Mouse (Mus musculus): Measurements from ENCODE around the gene Ttc33. TPM values are rescaled to one million over a fixed set of nuclear protein-coding genes. Genes with fewer than 3 reads are reported as not detected.

Ttc33 gene
- polyA plus RNA-seq, 1 experiment from 2014 or later, result 35.4 TPM

DNA sequence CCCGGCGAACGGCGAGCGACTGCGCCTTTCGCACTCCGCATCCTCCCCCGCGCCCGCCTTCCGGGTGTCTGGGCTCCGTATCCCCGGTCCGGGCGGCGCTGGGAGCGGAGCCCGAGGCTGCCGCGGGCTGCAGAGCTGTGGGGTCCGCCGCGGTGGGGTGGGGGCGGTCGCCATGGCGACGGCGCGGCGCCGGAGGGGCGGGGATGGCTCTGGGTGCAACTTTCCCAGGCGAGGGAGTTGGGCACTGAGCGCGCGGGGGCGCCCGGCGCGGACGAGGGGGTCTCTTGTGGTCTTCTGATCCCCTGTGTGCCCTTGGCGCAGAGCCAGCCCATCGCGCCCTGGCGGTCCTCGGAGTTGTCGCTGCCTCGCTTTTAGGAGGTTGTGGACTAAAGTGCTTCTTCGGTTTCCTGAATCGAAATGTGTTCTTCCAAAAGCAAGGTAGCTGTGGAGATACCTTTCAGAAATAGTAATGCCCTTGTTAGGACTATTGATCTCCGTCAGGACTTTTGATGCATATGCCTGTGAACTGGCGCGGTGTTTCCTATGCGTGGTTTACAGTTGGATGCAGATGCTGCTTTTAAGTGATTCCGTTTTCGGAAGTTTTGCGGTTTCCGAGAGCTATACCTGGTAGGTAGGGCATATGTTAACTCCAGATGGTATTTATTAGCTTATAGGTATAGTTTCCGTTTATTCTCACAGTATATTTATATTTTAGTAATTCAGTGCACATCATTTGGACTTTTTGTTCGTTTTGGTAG is 41.1 kb upstream of the Ttc33 start:
- Histone ChIP-seq H3K9me3 (replicated peaks; ENCODE audit: control insufficient read depth, low read length) (no peaks in the 10 kb centered on the region), H3K27me3 (ENCODE audit: control insufficient read depth, insufficient read depth, low read length) (no peaks in the 10 kb centered on the region), H3K36me3 (ENCODE audit: control insufficient read depth, insufficient read depth, low read length) (no peaks in the 10 kb centered on the region), H3K4me2 (ENCODE audit: low read depth, low read length) (peak overlapping the region; percentile 77), H3K4me3 (replicated peaks; ENCODE audit: low read length) (peak overlapping the region; percentile 93), H3K4me1 (ENCODE audit: control insufficient read depth, insufficient read depth, low read length) (peaks cover 18% of the 10 kb centered on the region), H3K9ac (ENCODE audit: low read length) (peak overlapping the region; percentile 95), H3K27ac (ENCODE audit: low read length) (peak overlapping the region; percentile 87)
- under 1% methylated on average over 58 of the region's 61 CpGs for WGBS
- peak; percentile 84 for ATAC-seq (ENCODE audit: insufficient read depth, low FRiP score)

DNA sequence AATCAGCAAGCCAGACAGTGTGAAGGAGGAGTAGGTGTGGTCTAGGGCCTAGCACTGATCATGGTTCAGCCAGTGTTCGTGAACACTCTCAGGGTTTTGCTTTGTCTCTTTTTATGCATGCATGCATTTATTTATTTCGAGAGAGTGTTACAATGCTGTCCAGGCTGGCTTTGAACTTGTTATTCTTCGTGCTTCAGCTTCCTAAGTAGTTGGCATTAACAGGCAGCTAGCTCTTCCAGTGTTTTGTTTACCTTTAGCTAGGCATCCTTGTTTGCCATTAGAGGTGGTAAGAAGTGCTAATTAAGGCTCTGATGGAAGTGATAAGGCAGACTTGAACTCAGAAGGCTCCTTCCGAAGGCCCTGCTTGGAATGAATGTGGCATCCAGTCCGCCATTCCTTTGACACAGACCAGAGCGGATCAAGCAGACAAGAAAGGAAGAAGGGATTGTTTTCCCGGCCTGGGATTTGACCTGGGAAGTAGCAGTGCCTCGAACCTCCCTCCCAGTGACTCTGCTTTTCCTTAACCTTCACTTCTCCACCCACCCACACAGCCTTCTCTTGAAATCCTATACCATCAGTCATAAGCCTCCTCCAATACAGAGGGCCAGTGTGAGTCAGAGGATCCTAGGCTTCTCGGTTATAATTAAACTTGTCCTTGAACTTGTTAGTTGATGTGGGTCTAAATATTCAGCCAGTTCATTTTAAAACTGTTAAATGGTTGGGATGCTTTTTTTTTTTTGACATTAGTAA is 40.0 kb upstream of the Ttc33 start:
- H3K36me3 ChIP-seq (ENCODE audit: control insufficient read depth, insufficient read depth, low read length), result no peaks in the 10 kb centered on the region
- H3K4me1 ChIP-seq (ENCODE audit: control insufficient read depth, insufficient read depth, low read length), result peaks cover 21% of the 10 kb centered on the region
- peak overlapping the region; percentile 93; the same call in 1 of the 2 replicates for H3K4me3 ChIP-seq (replicated peaks; ENCODE audit: low read length)
- H3K27me3 ChIP-seq (ENCODE audit: control insufficient read depth, insufficient read depth, low read length), result no peaks in the 10 kb centered on the region
- H3K9me3 ChIP-seq (replicated peaks; ENCODE audit: control insufficient read depth, low read length), result no peaks in the 10 kb centered on the region
- ATAC-seq (ENCODE audit: insufficient read depth, low FRiP score), result no peak
- H3K27ac ChIP-seq (ENCODE audit: low read length), result no peak overlapping the region
- 38% methylated on average over 9 of the region's 9 CpGs for WGBS
- 0 out of 2 replicates have a peak overlapping the region, but pooled peaks have one; percentile 2 for H3K9ac ChIP-seq (ENCODE audit: low read length)
- peak overlapping the region; percentile 77 for H3K4me2 ChIP-seq (ENCODE audit: low read depth, low read length)

DNA sequence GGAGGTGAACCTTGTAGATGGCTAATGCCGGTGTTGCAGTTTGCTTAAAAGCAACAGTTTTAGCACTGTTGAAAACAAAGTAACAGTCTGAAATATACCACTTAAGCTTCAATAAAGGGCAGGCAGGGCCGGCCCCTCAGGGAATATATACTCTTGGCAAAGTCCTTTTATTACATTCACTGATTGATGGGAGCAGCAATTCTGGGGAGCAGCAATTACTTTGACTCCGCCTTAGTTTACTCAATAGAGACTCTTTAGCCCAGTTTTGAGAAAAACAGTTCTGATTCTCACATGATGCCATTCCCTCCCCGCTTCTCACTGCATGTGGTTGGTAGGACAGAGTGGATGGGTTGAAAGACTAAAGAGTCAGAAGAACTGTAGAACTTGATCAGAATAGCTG is 36.1 kb upstream of the Ttc33 start:
- no peaks in the 10 kb centered on the region for H3K27me3 ChIP-seq (ENCODE audit: control insufficient read depth, insufficient read depth, low read length)
- H3K36me3 ChIP-seq (ENCODE audit: control insufficient read depth, insufficient read depth, low read length), result no peaks in the 10 kb centered on the region
- WGBS, result 69% methylated on average over 4 of the region's 4 CpGs
- no peak for ATAC-seq (ENCODE audit: insufficient read depth, low FRiP score)
- H3K4me2 ChIP-seq (ENCODE audit: low read depth, low read length), result no peak overlapping the region
- H3K9ac ChIP-seq (ENCODE audit: low read length), result no peak overlapping the region
- no peak overlapping the region for H3K4me3 ChIP-seq (replicated peaks; ENCODE audit: low read length)
- H3K4me1 ChIP-seq (ENCODE audit: control insufficient read depth, insufficient read depth, low read length), result peaks cover 21% of the 10 kb centered on the region
- no peak overlapping the region for H3K27ac ChIP-seq (ENCODE audit: low read length)
- H3K9me3 ChIP-seq (replicated peaks; ENCODE audit: control insufficient read depth, low read length), result no peaks in the 10 kb centered on the region

DNA sequence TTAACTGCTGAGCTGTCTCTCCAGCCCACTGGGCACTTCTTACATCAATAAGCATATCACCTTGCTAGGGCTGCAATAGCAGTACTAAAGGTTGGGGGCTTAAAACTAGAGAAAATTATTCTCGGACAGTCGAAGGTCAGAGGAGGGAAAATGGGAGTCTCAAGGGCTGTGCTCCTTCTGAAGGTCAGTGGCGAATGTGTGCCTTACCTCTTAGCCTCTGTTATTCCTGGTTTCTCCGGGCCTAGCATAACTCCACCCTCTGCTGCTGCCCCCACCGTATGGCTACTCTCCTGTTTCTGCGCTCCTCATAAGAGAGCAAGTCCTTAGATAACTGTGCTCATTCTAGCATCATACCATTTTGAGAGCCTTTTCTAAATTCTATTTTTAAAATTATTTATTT is 33.2 kb upstream of the Ttc33 start:
- 93% methylated on average over 6 of the region's 6 CpGs for WGBS
- no peaks in the 10 kb centered on the region for H3K9me3 ChIP-seq (replicated peaks; ENCODE audit: control insufficient read depth, low read length)
- no peak overlapping the region for H3K9ac ChIP-seq (ENCODE audit: low read length)
- H3K27me3 ChIP-seq (ENCODE audit: control insufficient read depth, insufficient read depth, low read length), result no peaks in the 10 kb centered on the region
- H3K4me2 ChIP-seq (ENCODE audit: low read depth, low read length), result no peak overlapping the region
- H3K4me3 ChIP-seq (replicated peaks; ENCODE audit: low read length), result no peak overlapping the region
- peaks cover 9% of the 10 kb centered on the region for H3K4me1 ChIP-seq (ENCODE audit: control insufficient read depth, insufficient read depth, low read length)
- H3K27ac ChIP-seq (ENCODE audit: low read length), result no peak overlapping the region
- H3K36me3 ChIP-seq (ENCODE audit: control insufficient read depth, insufficient read depth, low read length), result no peaks in the 10 kb centered on the region
- no peak for ATAC-seq (ENCODE audit: insufficient read depth, low FRiP score)

DNA sequence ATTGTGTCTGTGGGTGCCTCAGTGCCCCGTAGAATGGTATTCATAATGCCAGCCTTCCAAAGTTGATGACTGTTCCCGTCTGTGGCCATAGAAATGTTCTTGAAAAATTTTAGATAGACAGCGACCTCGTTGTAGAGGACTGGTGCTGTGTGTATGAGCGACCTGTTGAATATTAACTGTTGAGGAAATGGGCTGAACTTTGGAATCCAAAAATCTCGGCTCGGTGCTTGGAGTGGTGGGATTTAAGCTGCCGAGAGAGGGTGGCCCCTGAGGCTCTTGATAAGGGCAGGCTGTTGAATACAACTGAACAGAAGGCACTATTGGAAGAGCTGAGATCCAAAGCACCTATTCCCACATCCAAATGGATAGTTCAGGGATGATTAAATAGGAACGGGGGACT is 30.7 kb upstream of the Ttc33 start:
- no peaks in the 10 kb centered on the region for H3K9me3 ChIP-seq (replicated peaks; ENCODE audit: control insufficient read depth, low read length)
- ATAC-seq (ENCODE audit: insufficient read depth, low FRiP score), result no peak
- no peak overlapping the region for H3K27ac ChIP-seq (ENCODE audit: low read length)
- WGBS, result 61% methylated on average over 9 of the region's 9 CpGs
- H3K4me2 ChIP-seq (ENCODE audit: low read depth, low read length), result no peak overlapping the region
- no peaks in the 10 kb centered on the region for H3K36me3 ChIP-seq (ENCODE audit: control insufficient read depth, insufficient read depth, low read length)
- H3K4me1 ChIP-seq (ENCODE audit: control insufficient read depth, insufficient read depth, low read length), result no peaks in the 10 kb centered on the region
- H3K4me3 ChIP-seq (replicated peaks; ENCODE audit: low read length), result no peak overlapping the region
- no peaks in the 10 kb centered on the region for H3K27me3 ChIP-seq (ENCODE audit: control insufficient read depth, insufficient read depth, low read length)
- no peak overlapping the region for H3K9ac ChIP-seq (ENCODE audit: low read length)

DNA sequence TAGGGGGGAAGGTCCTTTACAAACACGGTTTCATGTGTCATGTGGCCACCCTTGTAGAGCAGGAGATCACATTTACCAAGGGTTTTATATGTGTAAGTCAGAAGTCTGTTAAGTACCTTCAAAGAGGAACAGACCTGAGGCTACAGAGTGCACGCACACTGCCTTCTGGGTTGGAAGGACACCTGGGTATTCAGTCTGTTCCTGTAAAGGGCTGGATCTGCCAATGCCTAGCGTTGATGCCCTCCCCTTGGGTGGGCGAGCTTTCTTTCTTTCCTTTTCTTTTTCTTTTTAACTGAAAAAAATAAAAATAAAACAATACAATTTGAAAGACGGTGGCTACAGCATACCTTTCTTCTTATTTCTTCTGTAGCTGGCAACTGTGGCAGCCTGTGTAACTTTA is 30.2 kb upstream of the Ttc33 start:
- ATAC-seq (ENCODE audit: insufficient read depth, low FRiP score), result no peak
- no peaks in the 10 kb centered on the region for H3K4me1 ChIP-seq (ENCODE audit: control insufficient read depth, insufficient read depth, low read length)
- no peaks in the 10 kb centered on the region for H3K27me3 ChIP-seq (ENCODE audit: control insufficient read depth, insufficient read depth, low read length)
- WGBS, result 75% methylated on average over 5 of the region's 5 CpGs
- no peaks in the 10 kb centered on the region for H3K9me3 ChIP-seq (replicated peaks; ENCODE audit: control insufficient read depth, low read length)
- H3K4me2 ChIP-seq (ENCODE audit: low read depth, low read length), result no peak overlapping the region
- H3K36me3 ChIP-seq (ENCODE audit: control insufficient read depth, insufficient read depth, low read length), result no peaks in the 10 kb centered on the region
- no peak overlapping the region for H3K4me3 ChIP-seq (replicated peaks; ENCODE audit: low read length)
- no peak overlapping the region for H3K27ac ChIP-seq (ENCODE audit: low read length)
- no peak overlapping the region for H3K9ac ChIP-seq (ENCODE audit: low read length)

DNA sequence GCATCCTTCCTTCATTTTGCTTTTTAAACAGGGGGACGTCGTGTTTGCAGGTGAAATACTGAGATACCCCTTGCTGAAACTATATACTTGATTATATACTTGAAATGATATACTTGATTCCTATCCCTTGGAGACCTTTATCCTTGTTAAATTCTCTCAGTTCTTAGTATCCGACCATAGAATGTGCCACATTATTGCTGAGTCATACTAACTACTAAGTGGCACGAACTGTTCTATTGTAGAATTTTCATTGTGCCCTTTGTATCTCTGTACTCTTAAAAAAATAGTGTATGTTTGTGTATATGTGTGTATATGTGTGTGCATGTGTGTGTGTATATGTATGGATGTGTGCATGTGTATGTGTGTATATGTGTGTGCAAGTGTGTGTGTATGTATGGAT is 29.0 kb upstream of the Ttc33 start:
- Histone ChIP-seq H3K27me3 (ENCODE audit: control insufficient read depth, insufficient read depth, low read length) (no peaks in the 10 kb centered on the region), H3K9ac (ENCODE audit: low read length) (no peak overlapping the region), H3K4me3 (replicated peaks; ENCODE audit: low read length) (no peak overlapping the region), H3K36me3 (ENCODE audit: control insufficient read depth, insufficient read depth, low read length) (no peaks in the 10 kb centered on the region), H3K27ac (ENCODE audit: low read length) (no peak overlapping the region), H3K4me2 (ENCODE audit: low read depth, low read length) (no peak overlapping the region), H3K4me1 (ENCODE audit: control insufficient read depth, insufficient read depth, low read length) (no peaks in the 10 kb centered on the region), H3K9me3 (replicated peaks; ENCODE audit: control insufficient read depth, low read length) (no peaks in the 10 kb centered on the region)
- ATAC-seq (ENCODE audit: insufficient read depth, low FRiP score), result no peak
- 86% methylated on average over 4 of the region's 4 CpGs for WGBS

DNA sequence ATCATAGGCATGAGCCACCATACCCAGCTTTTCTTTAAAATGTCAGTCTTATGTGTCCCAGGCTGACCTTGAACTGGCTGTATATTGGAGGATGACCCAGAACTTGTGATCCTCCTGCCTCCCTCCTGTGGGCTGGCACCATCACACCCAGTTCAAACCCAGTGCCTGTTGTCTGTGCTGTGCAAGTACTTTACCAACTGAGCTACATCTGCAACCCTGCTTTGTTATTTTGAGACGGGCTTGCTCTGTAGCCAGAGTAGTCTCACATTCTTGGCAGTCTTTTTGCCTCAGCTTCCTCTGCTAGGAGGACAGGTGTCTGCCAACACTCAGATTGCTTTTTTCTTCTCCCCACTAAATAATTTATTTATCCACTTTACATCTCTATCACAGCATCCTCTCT is 27.9 kb upstream of the Ttc33 start:
- WGBS, result 72% methylated on average over 1 of the region's 1 CpGs
- H3K4me2 ChIP-seq (ENCODE audit: low read depth, low read length), result no peak overlapping the region
- H3K27ac ChIP-seq (ENCODE audit: low read length), result no peak overlapping the region
- no peak overlapping the region for H3K9ac ChIP-seq (ENCODE audit: low read length)
- H3K4me3 ChIP-seq (replicated peaks; ENCODE audit: low read length), result no peak overlapping the region
- ATAC-seq (ENCODE audit: insufficient read depth, low FRiP score), result no peak
- H3K9me3 ChIP-seq (replicated peaks; ENCODE audit: control insufficient read depth, low read length), result no peaks in the 10 kb centered on the region
- no peaks in the 10 kb centered on the region for H3K27me3 ChIP-seq (ENCODE audit: control insufficient read depth, insufficient read depth, low read length)
- no peaks in the 10 kb centered on the region for H3K36me3 ChIP-seq (ENCODE audit: control insufficient read depth, insufficient read depth, low read length)
- H3K4me1 ChIP-seq (ENCODE audit: control insufficient read depth, insufficient read depth, low read length), result no peaks in the 10 kb centered on the region

DNA sequence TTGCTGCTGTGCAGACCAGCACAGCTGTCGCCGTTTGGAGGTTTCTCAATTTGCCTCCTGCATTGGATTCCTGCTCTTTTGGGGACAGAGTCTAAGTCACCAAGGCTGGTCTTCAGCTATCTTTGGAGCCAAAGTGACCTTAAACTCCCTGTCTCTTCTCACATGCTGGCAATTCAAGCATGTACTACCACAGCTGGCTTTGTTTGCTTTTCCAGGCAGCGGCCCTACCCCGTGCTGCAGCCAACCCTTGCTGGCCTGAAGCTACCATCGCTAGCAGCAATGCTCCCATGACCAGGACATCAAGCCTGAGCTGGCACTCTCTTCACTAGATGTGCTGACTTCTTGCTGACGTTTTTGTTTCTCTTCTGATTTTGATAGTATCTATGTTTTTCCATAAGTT is 26.5 kb upstream of the Ttc33 start:
- Histone ChIP-seq H3K4me1 (ENCODE audit: control insufficient read depth, insufficient read depth, low read length) (no peaks in the 10 kb centered on the region), H3K27ac (ENCODE audit: low read length) (no peak overlapping the region), H3K4me2 (ENCODE audit: low read depth, low read length) (no peak overlapping the region), H3K9ac (ENCODE audit: low read length) (no peak overlapping the region), H3K27me3 (ENCODE audit: control insufficient read depth, insufficient read depth, low read length) (no peaks in the 10 kb centered on the region), H3K4me3 (replicated peaks; ENCODE audit: low read length) (no peak overlapping the region), H3K9me3 (replicated peaks; ENCODE audit: control insufficient read depth, low read length) (no peaks in the 10 kb centered on the region), H3K36me3 (ENCODE audit: control insufficient read depth, insufficient read depth, low read length) (0 out of 2 replicates have a peak, but pooled peaks cover 2% of the 10 kb centered on the region)
- 67% methylated on average over 6 of the region's 6 CpGs for WGBS
- no peak for ATAC-seq (ENCODE audit: insufficient read depth, low FRiP score)

All from stomach, embryonic 16.5 days (tissue).